Mouse (Mus musculus) forebrain, embryonic 15.5 days (tissue): Measurements from ENCODE around the gene Ptk6. TPM values are rescaled to one million over a fixed set of nuclear protein-coding genes. Genes with fewer than 3 reads are reported as not detected.
A peak's percentile ranks its signal among the peaks of the same experiment; 100 is the strongest.

Source experiments
- ATAC-seq: fragments of 200-750 bp; cut with Nextera tagmentation; replicated peaks from 2 replicates; pipeline ENCODE4 v1.8.0; 2017; ENCODE audit warnings: mild to moderate bottlenecking, moderate TSS enrichment, moderate library complexity
- H3K27ac ChIP-seq: fragments of 300-500 bp; sonication (generic); replicated peaks from 2 replicates; pipeline ENCODE4 v1.5.1; 2015; ENCODE audit warnings: mild to moderate bottlenecking, inconsistent platforms
- H3K27me3 ChIP-seq: fragments of 300-500 bp; sonication (generic); 2 replicates; pipeline ENCODE4 v1.6.1; 2015; ENCODE audit warnings: inconsistent platforms
- H3K36me3 ChIP-seq: fragments of 300-500 bp; sonication (generic); 2 replicates; pipeline ENCODE4 v1.6.1; 2015; ENCODE audit warnings: mild to moderate bottlenecking, inconsistent platforms
- H3K4me1 ChIP-seq: fragments of 300-500 bp; sonication (generic); 2 replicates; pipeline ENCODE4 v1.6.1; 2015; ENCODE audit warnings: inconsistent platforms
- H3K4me2 ChIP-seq: fragments of 300-500 bp; sonication (generic); replicated peaks from 2 replicates; pipeline ENCODE4 v1.6.1; 2015; ENCODE audit warnings: mild to moderate bottlenecking, inconsistent platforms
- H3K4me3 ChIP-seq: fragments of 300-500 bp; sonication (generic); 2 replicates; pipeline ENCODE4 v1.5.1; 2015; ENCODE audit warnings: mild to moderate bottlenecking, inconsistent platforms
- H3K9ac ChIP-seq: fragments of 300-500 bp; sonication (generic); replicated peaks from 2 replicates; pipeline ENCODE4 v1.6.1; 2015; ENCODE audit warnings: mild to moderate bottlenecking, inconsistent platforms
- H3K9me3 ChIP-seq: fragments of 300-500 bp; sonication (generic); 2 replicates; pipeline ENCODE4 v1.6.1; 2016; ENCODE audit warnings: inconsistent platforms
- WGBS: fragments of 180-500 bp; shearing (Covaris S2); methylation state at CpG from one replicate; pipeline ENCODE4 v1.1.7; 2015; ENCODE audit warnings: mixed read lengths; 5-methylcytosine and 5-hydroxymethylcytosine counted together
- polyA plus RNA-seq: library from polyadenylated mRNA; unstranded; fragments of >200 nt; fragmentation: Nextera tagmentation; extraction: Ambion mirVana; gene quantifications from 2 replicates; pipeline ENCODE4 v1.2.1, GENCODE M21; 2015

The Ptk6 gene
- polyA plus RNA-seq, 1 experiment from 2014 or later = not detected

GRCm38 (mm10) chr2:181147546-181148317, 54.9 kb downstream of the Ptk6 start:
- no peaks in the 10 kb centered on the region for H3K27me3 ChIP-seq
- peak overlapping the region; percentile 86 for H3K4me2 ChIP-seq
- peaks cover 8% of the 10 kb centered on the region for H3K4me1 ChIP-seq
- ATAC-seq = peak; percentile 44
- peak overlapping the region; percentile 50 for H3K4me3 ChIP-seq
- whole genome bisulfite sequencing = 1% methylated on average over 61 of the region's 61 CpGs
- H3K36me3 ChIP-seq = no peaks in the 10 kb centered on the region
- H3K27ac ChIP-seq = no peak overlapping the region
- H3K9me3 ChIP-seq = no peaks in the 10 kb centered on the region
- peak overlapping the region; percentile 50 for H3K9ac ChIP-seq

GRCm38 (mm10) chr2:181146976-181147545, 55.5 kb downstream of the Ptk6 start:
- H3K4me2 ChIP-seq = peak overlapping the region; percentile 86
- WGBS = 49% methylated on average over 4 of the region's 4 CpGs
- H3K27me3 ChIP-seq = no peaks in the 10 kb centered on the region
- H3K9ac ChIP-seq = no peak overlapping the region
- ATAC-seq = no peak
- H3K27ac ChIP-seq = no peak overlapping the region
- no peaks in the 10 kb centered on the region for H3K9me3 ChIP-seq
- no peaks in the 10 kb centered on the region for H3K36me3 ChIP-seq
- peak overlapping the region; percentile 50; the same call in 1 of the 2 replicates for H3K4me3 ChIP-seq
- peaks cover 8% of the 10 kb centered on the region for H3K4me1 ChIP-seq

GRCm38 (mm10) chr2:181144675-181145074, 57.9 kb downstream of the Ptk6 start:
- Histone ChIP-seq H3K4me3 (no peak overlapping the region), H3K36me3 (no peaks in the 10 kb centered on the region), H3K9me3 (no peaks in the 10 kb centered on the region), H3K4me1 (peaks cover 8% of the 10 kb centered on the region), H3K9ac (no peak overlapping the region), H3K27ac (no peak overlapping the region), H3K4me2 (no peak overlapping the region), H3K27me3 (no peaks in the 10 kb centered on the region)
- 91% methylated on average over 2 of the region's 2 CpGs for WGBS
- ATAC-seq = no peak

Other genes starting within 250 kb of the Ptk6 start
- gene Nkain4, start 248.1 kb downstream of the Ptk6 start, polyA plus RNA-seq = 50.8 and 64.3 TPM in 2 replicates
- gene Arfgap1, start 235.6 kb downstream of the Ptk6 start, polyA plus RNA-seq = 103 and 106 TPM in 2 replicates
- 0.08 and 0.29 TPM in 2 replicates for gene Col20a1, start 216.3 kb downstream of the Ptk6 start, polyA plus RNA-seq
- 8.9 and 10.0 TPM in 2 replicates for gene Chrna4, start 159.2 kb downstream of the Ptk6 start, polyA plus RNA-seq
- 45.2 and 46.7 TPM in 2 replicates for gene Kcnq2, start 67.5 kb downstream of the Ptk6 start, polyA plus RNA-seq
- 5.8 and 6.3 TPM in 2 replicates for gene Eef1a2, start 45.8 kb downstream of the Ptk6 start, polyA plus RNA-seq
- 512 and 520 TPM in 2 replicates for gene Ppdpf, start 15.5 kb downstream of the Ptk6 start, polyA plus RNA-seq
- 0.06 TPM in 1 of 2 replicates, not detected in the other for gene Srms, start 10.4 kb upstream of the Ptk6 start, polyA plus RNA-seq
- gene Fndc11, start 17.2 kb upstream of the Ptk6 start, polyA plus RNA-seq = not detected in 2 replicates
- gene Helz2, start 39.2 kb upstream of the Ptk6 start, polyA plus RNA-seq = 0.29 and 0.37 TPM in 2 replicates
- gene Gmeb2, start 85.2 kb upstream of the Ptk6 start, polyA plus RNA-seq = 20.2 and 20.3 TPM in 2 replicates
- 960 and 986 TPM in 2 replicates for gene Stmn3, start 111.7 kb upstream of the Ptk6 start, polyA plus RNA-seq
- gene Rtel1, start 117.0 kb upstream of the Ptk6 start, polyA plus RNA-seq = 37.5 and 44.1 TPM in 2 replicates
- gene Zgpat, start 162.1 kb upstream of the Ptk6 start, polyA plus RNA-seq = 82.1 TPM in 2 replicates
- gene Arfrp1, start 162.6 kb upstream of the Ptk6 start, polyA plus RNA-seq = 98.3 and 98.4 TPM in 2 replicates
- 45.7 and 45.9 TPM in 2 replicates for gene Lime1, start 177.3 kb upstream of the Ptk6 start, polyA plus RNA-seq